Mouse (Mus musculus) G1E (cell line): ENCODE measurements around the gene Mmp23. TPM values are rescaled to one million over a fixed set of nuclear protein-coding genes. Genes with fewer than 3 reads are reported as not detected.
"Not testable (repeated sequence)": the region's sequence is repeated elsewhere in the genome, so short reads cannot be mapped to it uniquely, and the experiment has no call there.

ENCODE experiments used
- ATAC-seq: 2 replicates; pipeline ENCODE4 v1.8.0; 2016; ENCODE audit warnings: mild to moderate bottlenecking; ENCODE audit not compliant: insufficient number of reproducible peaks, poor library complexity, low FRiP score, severe bottlenecking; ENCODE audit errors: extremely low read depth
- DNase-seq: peaks from one replicate; pipeline ENCODE4 v3.0.0; 2012; ENCODE audit warnings: low spot score
- H3K27me3 ChIP-seq: 2 replicates; pipeline ENCODE4 v1.6.1; 2012; ENCODE audit warnings: mild to moderate bottlenecking, low read length, inconsistent platforms; ENCODE audit not compliant: insufficient read depth
- H3K36me3 ChIP-seq: replicated peaks from 2 replicates; pipeline ENCODE3; 2012; ENCODE audit warnings: mild to moderate bottlenecking, inconsistent platforms
- H3K4me1 ChIP-seq: 2 replicates; pipeline ENCODE4 v1.6.1; 2012; ENCODE audit warnings: low read depth, low read length, inconsistent platforms, mixed read lengths; ENCODE audit not compliant: insufficient read depth
- H3K4me3 ChIP-seq: 2 replicates; pipeline ENCODE4 v1.5.1; 2012; ENCODE audit warnings: low read depth, mild to moderate bottlenecking, inconsistent platforms, low read length, moderate library complexity, mixed read lengths
- H3K9me3 ChIP-seq: replicated peaks from 2 replicates; pipeline ENCODE4 v1.6.1; 2012; ENCODE audit warnings: inconsistent platforms
- CTCF ChIP-seq: IDR thresholded peaks from 2 replicates; pipeline ENCODE4 v1.5.1; 2012; ENCODE audit warnings: low read depth, low read length, inconsistent platforms, mixed read lengths
- GATA1 ChIP-seq: IDR thresholded peaks from 2 replicates; pipeline ENCODE4 v1.6.1; 2012; ENCODE audit warnings: borderline replicate concordance, low read length, inconsistent platforms, mixed read lengths
- GATA2 ChIP-seq: IDR thresholded peaks from 2 replicates; pipeline ENCODE4 v1.6.1; 2012; ENCODE audit warnings: low read depth, low read length, inconsistent platforms, borderline replicate concordance
- POLR2AphosphoS5 ChIP-seq: IDR thresholded peaks from 2 replicates; pipeline ENCODE4 v1.6.1; 2012; ENCODE audit warnings: low read depth, low read length, inconsistent platforms; ENCODE audit not compliant: insufficient replicate concordance
- TAL1 ChIP-seq: conservative IDR thresholded peaks from 2 replicates; pipeline ENCODE4 v1.6.1; 2012; ENCODE audit warnings: low read depth, low read length, inconsistent platforms, mixed read lengths
- polyA plus RNA-seq: library from polyadenylated mRNA; stranded (reverse); fragments of >175 nt; gene quantifications from 2 replicates; pipeline ENCODE4 v1.2.3, GENCODE M21; 2012
- total RNA-seq, 2 experiments: library from RNA; stranded (forward) in 1 of 2; stranded (reverse) in 1 of 2; fragments of 200-1000 nt in 1 of 2; fragments of >200 nt in 1 of 2; fragmentation: Nextera tagmentation in 1 of 2; gene quantifications; 2 replicates each; pipeline ENCODE4 v1.2.3; 2014 to 2017

The Mmp23 gene
- total and polyA plus RNA-seq, 3 experiments = 0.29 to 0.71 TPM; not detected in 1

DNA sequence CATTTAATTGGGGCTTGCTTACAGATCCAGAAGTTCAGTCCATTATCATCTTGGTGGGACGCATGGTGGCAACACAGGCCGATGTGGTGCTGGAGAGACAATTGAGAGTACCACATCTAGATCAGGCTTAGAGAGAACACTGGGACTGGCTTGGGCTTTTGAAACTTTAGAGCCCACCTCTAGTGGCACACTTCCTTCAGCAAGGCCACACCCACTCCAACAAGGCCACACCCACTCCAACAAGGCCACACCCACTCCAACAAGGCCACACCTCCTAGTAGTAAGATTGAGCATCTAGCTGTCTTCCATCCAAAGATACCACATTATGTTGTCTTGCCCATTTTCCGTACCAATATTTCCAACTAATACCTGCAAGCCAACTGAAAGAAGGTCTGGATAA is 39.2 kb upstream of the Mmp23 start:
- Histone ChIP-seq H3K27me3 (peaks cover 44% of the 10 kb centered on the region), H3K4me3 (no peak overlapping the region), H3K36me3 (no peaks in the 10 kb centered on the region), H3K4me1 (peaks cover 34% of the 10 kb centered on the region), H3K9me3 (peaks cover 13% of the 10 kb centered on the region)
- ATAC-seq (no peak), DNase-seq (no peak)
- TF ChIP-seq TAL1 = no peak
- TF ChIP-seq POLR2AphosphoS5 = no peak
- no peak for TF ChIP-seq GATA1
- no peak for TF ChIP-seq CTCF
- no peak for TF ChIP-seq GATA2

DNA sequence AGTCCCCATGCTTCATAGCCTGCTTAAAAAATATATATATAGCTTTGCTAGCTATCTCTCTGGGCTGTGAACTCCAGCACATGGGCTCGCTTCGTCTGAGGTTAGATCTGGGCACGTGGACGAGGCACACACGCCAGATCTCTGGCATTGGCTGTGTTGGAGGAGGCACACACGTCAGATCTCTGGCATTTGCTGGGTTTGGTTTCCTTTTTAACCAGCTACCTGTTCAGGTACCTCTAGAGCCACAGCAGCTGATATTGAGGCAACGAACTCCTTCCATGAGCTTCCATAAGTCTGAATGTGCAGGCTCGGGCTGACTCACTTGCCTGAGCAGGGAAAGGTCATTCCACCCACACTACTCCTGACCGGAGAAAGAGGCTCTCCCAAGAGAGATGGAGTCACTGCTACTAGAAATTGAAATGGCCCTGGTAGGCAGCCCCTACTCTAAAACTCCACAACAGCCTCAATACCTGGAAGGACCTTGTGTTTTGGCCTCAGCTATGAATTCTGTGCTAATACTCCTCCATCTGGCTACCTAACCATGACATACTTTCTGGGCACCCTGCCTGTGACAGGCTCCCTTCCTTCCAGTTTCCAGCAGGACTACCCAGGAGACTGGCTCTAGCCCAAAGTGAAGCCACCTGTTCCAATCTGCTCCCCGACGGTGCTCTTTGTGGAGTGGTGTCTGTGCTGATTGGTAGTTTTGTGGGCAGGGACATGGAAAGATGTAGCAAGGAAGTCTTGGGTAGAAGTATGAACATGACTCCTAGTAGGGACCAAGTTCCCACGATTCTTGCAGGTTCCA is 37.6 kb upstream of the Mmp23 start:
- ATAC-seq = no peak
- TF ChIP-seq TAL1 = no peak

DNA sequence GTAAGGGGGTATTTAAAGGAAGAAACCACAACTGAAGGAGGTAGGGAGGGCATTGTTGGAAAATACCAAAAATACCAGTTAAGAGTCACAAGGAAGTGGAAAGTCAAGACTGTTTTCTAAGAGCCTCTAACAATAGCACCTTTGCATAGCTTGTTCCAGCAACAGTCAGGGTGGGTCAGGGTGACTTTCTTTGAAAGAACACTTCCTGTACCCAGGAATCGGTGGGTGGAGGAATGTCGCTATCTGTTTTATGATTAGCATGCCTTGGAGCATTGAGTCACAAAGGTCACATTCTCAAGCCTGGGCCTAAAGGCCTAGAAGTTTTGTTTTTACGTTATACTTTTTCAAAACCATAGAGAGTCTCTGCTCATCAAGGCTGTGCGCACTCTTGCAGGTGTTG is 34.6 kb upstream of the Mmp23 start:
- not testable (repeated sequence) for H3K4me3 ChIP-seq, DNase-seq, ATAC-seq, H3K9me3 ChIP-seq, H3K36me3 ChIP-seq, H3K4me1 ChIP-seq
- H3K27me3 ChIP-seq = peaks cover 29% of the 10 kb centered on the region

More for the DNA sequence above, 37.6 kb upstream of the Mmp23 start:
- H3K4me3 ChIP-seq = no peak overlapping the region
- H3K4me1 ChIP-seq = peaks cover 18% of the 10 kb centered on the region
- DNase-seq = no peak
- H3K9me3 ChIP-seq = peaks cover 13% of the 10 kb centered on the region
- H3K36me3 ChIP-seq = no peaks in the 10 kb centered on the region
- peaks cover 49% of the 10 kb centered on the region for H3K27me3 ChIP-seq

GRCm38 (mm10) chr4:155683670-155684277 is 30.6 kb upstream of the Mmp23 start:
- ATAC-seq, H3K9me3 ChIP-seq, H3K4me3 ChIP-seq, H3K4me1 ChIP-seq, DNase-seq, H3K36me3 ChIP-seq: not testable (repeated sequence)
- H3K27me3 ChIP-seq = peaks cover 18% of the 10 kb centered on the region

DNA sequence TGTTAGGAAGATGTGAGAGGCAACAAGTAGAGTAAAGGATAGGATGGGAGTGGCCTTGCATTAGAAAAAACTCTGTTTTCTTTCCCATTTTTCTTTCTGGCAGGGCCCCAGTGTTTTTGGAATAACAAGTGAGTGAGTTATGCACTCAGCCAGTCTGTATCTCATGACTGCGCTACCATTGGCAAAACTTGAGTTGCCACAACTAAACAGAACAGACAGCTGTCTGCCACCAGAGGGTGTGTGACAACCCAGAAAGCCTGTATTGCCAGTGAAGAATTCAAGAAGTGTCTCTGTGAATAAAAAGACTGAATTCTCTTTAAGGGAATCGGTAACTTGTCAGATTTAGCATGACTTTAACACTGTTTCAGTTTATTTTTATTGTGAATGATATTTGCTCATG is 22.8 kb upstream of the Mmp23 start:
- DNase-seq = no peak
- Histone ChIP-seq H3K27me3 (0 out of 2 replicates have a peak, but pooled peaks cover 2% of the 10 kb centered on the region), H3K36me3 (no peaks in the 10 kb centered on the region), H3K4me3 (no peak overlapping the region), H3K9me3 (no peaks in the 10 kb centered on the region), H3K4me1 (peaks cover 2% of the 10 kb centered on the region; the same call in 1 of the 2 replicates)
- TF ChIP-seq TAL1 = no peak
- TF ChIP-seq GATA1 = no peak
- TF ChIP-seq CTCF = no peak
- no peak for TF ChIP-seq POLR2AphosphoS5
- TF ChIP-seq GATA2 = no peak
- no peak for ATAC-seq

GRCm38 (mm10) chr4:155672082-155672481 is 18.9 kb upstream of the Mmp23 start:
- H3K4me3 ChIP-seq = no peak overlapping the region
- 0 out of 2 replicates have a peak, but pooled peaks cover 2% of the 10 kb centered on the region for H3K27me3 ChIP-seq
- TF ChIP-seq GATA1 (no peak), POLR2AphosphoS5 (no peak), TAL1 (no peak), GATA2 (no peak), CTCF (no peak)
- H3K36me3 ChIP-seq = no peaks in the 10 kb centered on the region
- DNase-seq (no peak), ATAC-seq (no peak)
- no peaks in the 10 kb centered on the region for H3K9me3 ChIP-seq
- H3K4me1 ChIP-seq = peaks cover 21% of the 10 kb centered on the region

- not testable (repeated sequence) for H3K9me3 ChIP-seq, H3K27me3 ChIP-seq, H3K36me3 ChIP-seq, DNase-seq, H3K4me3 ChIP-seq, ATAC-seq
- H3K4me1 ChIP-seq = peaks cover 23% of the 10 kb centered on the region
Observed at GRCm38 (mm10) chr4:155670236-155670635, 17.1 kb upstream of the Mmp23 start.
